Mouse (Mus musculus) duodenum, adult 2 months (tissue): ENCODE results near the gene Pim3. TPM values are rescaled to one million over a fixed set of nuclear protein-coding genes. Genes with fewer than 3 reads are reported as not detected.

Source experiments
- polyA plus RNA-seq: library from polyadenylated mRNA; depleted of rRNA; stranded (reverse); fragments of >200 nt; gene quantifications from 2 replicates; pipeline ENCODE4 v1.2.3, GENCODE M21; 2012; ENCODE audit warnings: low replicate concordance; rRNA removed

The Pim3 gene
- 63.5 and 89.3 TPM in 2 replicates for polyA plus RNA-seq

GRCm38 (mm10) chr15:88861772-88862622, at the start of gene Pim3:
TSS of gene Pim3 (plus strand) at chr15:88862186.

GRCm38 (mm10) chr15:88819026-88819905, 42.7 kb upstream of the Pim3 start, which contains the start of the genes Alg12 and Creld2:
TSS of gene Alg12 (minus strand) at chr15:88819318.
TSS of gene Creld2 (plus strand) at chr15:88819646.

Other genes with a start within 250 kb of the Pim3 start
- 7.2 and 8.0 TPM in 2 replicates for gene Brd1, start 128.0 kb upstream of the Pim3 start, polyA plus RNA-seq
- 2.3 and 2.7 TPM in 2 replicates for gene Zbed4, start 110.5 kb upstream of the Pim3 start, polyA plus RNA-seq
- gene Alg12, start 42.9 kb upstream of the Pim3 start, polyA plus RNA-seq = 13.9 and 16.8 TPM in 2 replicates
- gene Creld2, start 42.5 kb upstream of the Pim3 start, polyA plus RNA-seq = 32.7 and 39.9 TPM in 2 replicates
- gene Ttll8, start 92.2 kb downstream of the Pim3 start, polyA plus RNA-seq = not detected in 2 replicates
- 0.04 TPM in 1 of 2 replicates, not detected in the other for gene Mlc1, start 116.8 kb downstream of the Pim3 start, polyA plus RNA-seq
- gene Mov10l1, start 120.7 kb downstream of the Pim3 start, polyA plus RNA-seq = not detected in 2 replicates
- 0.23 and 1.4 TPM in 2 replicates for gene Panx2, start 197.5 kb downstream of the Pim3 start, polyA plus RNA-seq
- 87.4 and 97.4 TPM in 2 replicates for gene Trabd, start 212.9 kb downstream of the Pim3 start, polyA plus RNA-seq
- 42.4 and 57.0 TPM in 2 replicates for gene Selenoo, start 226.9 kb downstream of the Pim3 start, polyA plus RNA-seq